Mouse (Mus musculus) MEL (cell line): ENCODE data around the gene Ugt2a3.

Experiments used
- CTCF ChIP-seq, 3 experiments: IDR thresholded peaks in 2 of 3; conservative IDR thresholded peaks in 1 of 3; 2 replicates each; pipeline ENCODE4 v1.5.1; 2011 to 2012; ENCODE audit warnings: low read length in 3 of 3, low read depth in 2 of 3, mild to moderate bottlenecking in 2 of 3, improper control_type of control experiment in 1 of 3, inconsistent platforms in 1 of 3, mixed read lengths in 1 of 3, moderate library complexity in 1 of 3; ENCODE audit not compliant: control insufficient read depth in 1 of 3, insufficient read depth in 1 of 3, poor library complexity in 1 of 3, severe bottlenecking in 1 of 3
- EP300 ChIP-seq, 2 experiments: IDR thresholded peaks; 2 replicates each; pipeline ENCODE4 v1.6.1; 2011; ENCODE audit warnings: improper control_type of control experiment in 2 of 2, low read length in 2 of 2, low read depth in 1 of 2, mild to moderate bottlenecking in 1 of 2
- MAX ChIP-seq: IDR thresholded peaks from 2 replicates; pipeline ENCODE4 v1.6.1; 2011; ENCODE audit warnings: low read length, improper control_type of control experiment
- POLR2AphosphoS2 ChIP-seq: IDR thresholded peaks from 2 replicates; pipeline ENCODE4 v1.6.1; 2011; ENCODE audit warnings: low read length, improper control_type of control experiment

GRCm38 (mm10) chr5:87335199-87335598 lies 1.8 kb downstream of the Ugt2a3 start:
- TF ChIP-seq POLR2AphosphoS2 (no peak), EP300 (IDR thresholded peaks at IDR 0.05; ENCODE audit: low read depth in 1 of 2, low read length in 2 of 2) (no peak), CTCF (IDR thresholded peaks at IDR 0.05 in 2 of 3, conservative IDR thresholded peaks at IDR 0.05 in 1 of 3; ENCODE audit: control insufficient read depth in 1 of 3, insufficient read depth in 1 of 3, low read depth in 2 of 3, low read length in 3 of 3, poor library complexity in 1 of 3, severe bottlenecking in 1 of 3) (no peak), MAX (no peak)
